Mouse (Mus musculus) heart, postnatal 10 days (tissue): ENCODE measurements at regions not wholly inside any gene's neighbourhood (a gene's known extent, or its start where the extent isn't known, plus 50 kb on each side); places are given as distances from the start of the nearest gene placed in this dataset.
A peak's percentile ranks its signal among the peaks of the same experiment; 100 is the strongest.

Experiments
- DNase-seq, 2 experiments: peaks; one replicate each; pipeline ENCODE4 v3.0.0; 2021
- intact Hi-C: fragments of 180-260 bp; cut with DNase I; formaldehyde crosslinking; loops from one replicate; pipeline ENCODE4 v1.15.1; 2025

DNA sequence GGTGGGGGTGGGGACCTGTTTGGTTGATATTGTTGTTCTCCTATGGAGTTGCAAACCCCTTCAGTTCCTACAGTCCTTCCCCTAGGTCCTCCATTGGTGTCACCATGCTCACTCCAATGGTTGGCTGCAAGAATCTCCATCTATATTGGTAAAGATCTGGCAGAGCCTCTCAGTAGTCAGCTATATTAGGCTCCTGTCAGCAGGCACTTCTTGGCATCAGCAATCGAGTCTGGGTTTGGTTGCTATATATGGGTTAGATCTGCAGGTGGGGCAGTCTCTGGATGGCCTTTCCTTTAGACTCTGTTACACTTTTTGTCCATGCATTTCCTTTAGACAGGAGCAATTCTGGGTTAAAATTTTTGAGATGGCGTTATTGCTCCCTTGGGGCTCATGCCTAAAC, 238.4 kb upstream of the Slco6c1 start:
- DNase-seq, result peak; percentile 1 to 8

GRCm38 (mm10) chr1:97319622-97320021, 191.5 kb upstream of the Slco6c1 start:
- DNase-seq, result no peak
- intact Hi-C loops, result no loop called here

More for the DNA sequence above, 238.4 kb upstream of the Slco6c1 start:
- intact Hi-C loops, result no loop called here
